Mouse (Mus musculus): ENCODE measurements at regions not wholly inside any gene's neighbourhood (a gene's known extent, or its start where the extent isn't known, plus 50 kb on each side); places are given as distances from the start of the nearest gene placed in this dataset.
A peak's percentile ranks its signal among the peaks of the same experiment; 100 is the strongest.
"Not testable (repeated sequence)": the region's sequence is repeated elsewhere in the genome, so short reads cannot be mapped to it uniquely, and the experiment has no call there.

- DNase-seq (ENCODE audit: inconsistent ontology term) = no peak
Measured at GRCm38 (mm10) chr10:11515144-11515543, 171.9 kb downstream of the Epm2a start.

GRCm38 (mm10) chr10:11517122-11517521 is 173.9 kb downstream of the Epm2a start:
- DNase-seq (ENCODE audit: inconsistent ontology term) = no peak

GRCm38 (mm10) chr10:11531343-11531742 is 188.1 kb downstream of the Epm2a start:
- no peak for DNase-seq (ENCODE audit: inconsistent ontology term)

GRCm38 (mm10) chr10:11555376-11555775 is 212.2 kb downstream of the Epm2a start:
- DNase-seq (ENCODE audit: inconsistent ontology term) = not testable (repeated sequence)

- no peak for DNase-seq (ENCODE audit: inconsistent ontology term)
Measured at GRCm38 (mm10) chr10:11570523-11571055, 227.4 kb downstream of the Epm2a start.

- DNase-seq (ENCODE audit: inconsistent ontology term) = no peak
Measured at GRCm38 (mm10) chr10:11608451-11608850, 265.2 kb downstream of the Epm2a start.

- DNase-seq (ENCODE audit: inconsistent ontology term) = not testable (repeated sequence)
Measured at GRCm38 (mm10) chr10:11609092-11609491, 265.9 kb downstream of the Epm2a start.

- DNase-seq (ENCODE audit: inconsistent ontology term) = no peak
Measured at GRCm38 (mm10) chr10:11648151-11648550, 304.9 kb downstream of the Epm2a start.

GRCm38 (mm10) chr10:11660056-11660770 is 317.0 kb downstream of the Epm2a start:
- no peak for DNase-seq (ENCODE audit: inconsistent ontology term)

GRCm38 (mm10) chr10:11661660-11662250 is 318.6 kb downstream of the Epm2a start:
- DNase-seq (ENCODE audit: inconsistent ontology term) = no peak

GRCm38 (mm10) chr10:11709742-11710141 is 366.5 kb downstream of the Epm2a start:
- no peak for DNase-seq (ENCODE audit: inconsistent ontology term)

- DNase-seq (ENCODE audit: inconsistent ontology term) = no peak
Measured at GRCm38 (mm10) chr10:11724775-11725174, 381.6 kb downstream of the Epm2a start.

GRCm38 (mm10) chr10:11729536-11729935 is 386.3 kb downstream of the Epm2a start:
- DNase-seq (ENCODE audit: inconsistent ontology term) = peak; percentile 66

GRCm38 (mm10) chr10:11739574-11740368 is 396.6 kb downstream of the Epm2a start:
- DNase-seq (ENCODE audit: inconsistent ontology term) = no peak

- DNase-seq (ENCODE audit: inconsistent ontology term) = no peak
Measured at GRCm38 (mm10) chr10:11745587-11745986, 402.4 kb downstream of the Epm2a start.

- no peak for DNase-seq (ENCODE audit: inconsistent ontology term)
Measured at GRCm38 (mm10) chr10:11746959-11747358, 403.8 kb downstream of the Epm2a start.

GRCm38 (mm10) chr10:11755105-11755730 is 412.0 kb downstream of the Epm2a start:
- no peak for DNase-seq (ENCODE audit: inconsistent ontology term)

- DNase-seq (ENCODE audit: inconsistent ontology term) = no peak
Measured at GRCm38 (mm10) chr10:11777894-11778293, 434.7 kb downstream of the Epm2a start.

GRCm38 (mm10) chr10:11780302-11780701 is 437.1 kb downstream of the Epm2a start:
- no peak for DNase-seq (ENCODE audit: inconsistent ontology term)

- no peak for DNase-seq (ENCODE audit: inconsistent ontology term)
Measured at GRCm38 (mm10) chr10:11787240-11787639, 444.0 kb downstream of the Epm2a start.

- no peak for DNase-seq (ENCODE audit: inconsistent ontology term)
Measured at GRCm38 (mm10) chr10:11799510-11799909, 456.3 kb downstream of the Epm2a start.
